Mouse (Mus musculus) mouse embryonic stem cell (cell line): ENCODE measurements at regions not wholly inside any gene's neighbourhood (a gene's known extent, or its start where the extent isn't known, plus 50 kb on each side); places are given as distances from the start of the nearest gene placed in this dataset.

Experiments used
- in situ Hi-C, 2 experiments: fragments of 300-500 bp; cut with MboI; formaldehyde crosslinking; loops; 1 replicate in 1 of 2; 3 replicates in 1 of 2; pipeline ENCODE4 v1.14.3; 2019 to 2020; ENCODE audit warnings: low sequenced_read_pairs in 2 of 2, low pct_unique_long_range_greater_than_20kb in 1 of 2, mixed read lengths in 1 of 2; ENCODE audit not compliant: unreplicated experiment in 1 of 2

DNA sequence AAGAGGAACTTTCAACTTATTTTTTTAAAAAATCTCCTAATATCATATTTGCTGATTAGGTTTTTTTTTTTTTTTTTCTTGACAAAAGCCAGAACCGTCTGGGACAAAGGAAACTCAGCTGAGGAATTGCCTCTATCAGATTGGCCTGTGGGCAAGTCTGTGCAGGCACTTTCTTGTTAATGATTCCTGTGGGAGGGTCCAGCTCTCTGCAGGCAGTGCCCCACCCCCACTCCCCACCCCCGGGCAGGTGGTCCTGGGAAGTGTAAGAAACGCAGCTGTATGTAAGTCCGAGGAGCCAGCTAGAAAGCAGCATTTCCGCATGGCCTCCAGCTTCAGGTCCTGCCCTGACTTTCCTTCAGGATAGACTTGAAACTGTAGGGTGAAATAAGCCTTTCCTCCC is 377.7 kb downstream of the Sox2 start:
- in situ Hi-C loops, result no loop called here

DNA sequence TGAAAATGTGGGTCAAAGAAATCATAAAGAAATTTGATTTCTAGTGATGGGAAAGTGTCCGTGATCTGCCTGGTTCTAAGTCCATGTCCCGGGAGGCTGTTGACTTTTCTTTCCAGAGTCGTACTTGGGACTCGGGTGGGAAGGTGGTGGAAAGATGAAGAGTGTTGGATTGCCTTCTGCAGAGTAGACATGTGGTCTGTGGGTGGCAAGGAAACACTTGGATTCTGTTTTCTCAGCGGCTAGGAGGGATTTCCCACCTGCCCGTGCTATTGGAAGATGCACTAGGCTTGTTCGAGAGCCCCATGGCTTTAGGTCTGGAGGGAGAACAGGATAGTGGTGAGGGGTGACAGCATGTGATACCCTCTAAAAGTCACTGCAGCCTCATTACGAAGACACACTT is 379.7 kb downstream of the Sox2 start:
- in situ Hi-C loops, result no loop called here

DNA sequence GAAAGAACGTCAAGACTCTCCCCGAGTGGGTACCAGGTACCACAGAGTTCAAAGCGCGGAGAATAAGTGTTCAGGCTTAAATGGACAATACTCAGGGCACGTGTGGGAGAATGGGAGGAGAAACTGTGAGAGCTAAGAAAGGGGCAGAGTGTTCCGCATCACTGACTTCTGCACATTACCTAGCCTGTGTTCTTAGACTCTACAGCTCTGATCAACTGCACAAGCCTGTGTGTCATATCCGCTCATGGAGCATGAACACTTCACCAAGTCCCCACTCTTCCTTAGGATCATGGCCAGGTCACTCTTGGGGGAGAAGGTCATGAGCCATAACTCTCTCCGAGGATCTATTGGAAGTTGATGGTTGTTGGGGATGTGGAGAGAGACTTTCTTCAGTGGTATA is 383.4 kb downstream of the Sox2 start:
- in situ Hi-C loops, result no loop called here

DNA sequence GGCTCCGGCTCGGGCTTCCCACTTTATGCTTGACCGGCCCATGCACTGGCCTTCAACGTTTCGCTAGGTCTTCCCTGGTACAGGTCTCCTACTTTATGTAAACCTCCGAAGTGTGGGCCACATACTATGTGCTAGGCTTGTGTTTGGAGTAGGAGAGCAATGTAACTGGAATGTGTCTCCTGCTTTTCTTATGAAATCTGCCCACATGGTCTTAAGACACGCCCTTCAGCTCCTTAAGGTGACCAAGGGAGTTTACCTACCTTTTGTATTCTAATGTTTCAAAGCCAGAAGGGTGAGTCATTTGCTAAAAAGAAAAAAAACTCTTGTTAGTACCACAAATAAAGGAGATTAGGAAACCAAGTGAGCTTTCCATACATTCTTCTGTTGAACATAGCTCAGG is 385.0 kb downstream of the Sox2 start:
- in situ Hi-C loops, result no loop called here

DNA sequence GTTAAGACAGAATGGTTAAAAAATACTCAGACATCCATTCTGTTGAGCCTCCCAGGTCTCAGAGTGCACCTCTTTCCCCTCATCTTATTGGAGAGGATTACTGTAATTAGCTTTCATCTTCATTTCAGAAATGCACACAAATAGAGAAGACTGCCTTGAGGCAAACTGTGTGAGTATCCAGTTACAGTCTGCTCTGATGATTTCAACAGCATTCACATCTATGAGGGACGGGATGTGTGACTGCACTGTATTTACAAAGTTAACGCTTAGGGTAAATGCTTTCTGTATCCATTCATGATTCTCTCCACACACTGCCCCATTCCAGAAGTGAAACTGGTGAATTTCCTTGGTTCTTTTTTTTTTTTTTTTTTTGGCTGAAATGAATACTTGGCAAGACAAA is 393.5 kb downstream of the Sox2 start:
- in situ Hi-C loops, result no loop called here

DNA sequence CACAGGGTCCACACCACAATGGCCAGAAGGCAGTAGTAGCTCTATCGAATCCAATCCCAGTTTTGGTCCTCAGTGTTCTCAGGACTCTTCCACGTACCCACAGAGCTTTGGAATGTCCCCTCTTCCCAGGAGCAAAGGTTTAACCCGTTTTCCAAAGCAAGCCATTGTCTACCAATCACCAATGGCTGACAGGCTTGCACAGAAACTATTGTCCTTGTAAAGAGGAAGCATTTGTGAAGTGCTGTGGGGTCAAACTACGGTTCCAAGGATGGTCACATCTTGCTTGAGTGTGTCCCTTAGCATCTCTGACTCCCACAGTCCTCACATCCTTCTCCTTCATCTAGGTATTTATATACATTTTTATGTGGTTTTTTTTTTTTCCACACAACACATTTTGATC is 409.2 kb downstream of the Sox2 start:
- in situ Hi-C loops, result no loop called here

DNA sequence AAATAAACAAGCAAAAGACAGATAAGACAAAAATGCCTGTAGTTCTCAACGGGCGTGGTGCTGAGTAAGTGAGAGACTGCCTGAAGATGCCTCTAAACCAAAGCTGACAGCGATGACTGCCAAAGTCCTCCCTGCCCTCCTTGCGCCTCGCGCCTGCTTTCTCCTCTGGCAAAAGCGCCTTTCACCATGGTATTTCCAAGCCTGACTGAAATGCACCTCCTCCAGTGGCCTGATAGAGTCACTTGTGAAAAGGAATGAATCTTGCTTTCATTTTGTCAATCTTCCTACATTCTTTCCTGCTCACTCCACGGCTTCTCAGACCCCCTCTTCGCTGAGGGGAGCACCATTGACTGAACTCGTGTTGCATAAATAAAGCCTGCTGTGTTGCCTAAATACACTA is 409.8 kb downstream of the Sox2 start:
- in situ Hi-C loops, result no loop called here

DNA sequence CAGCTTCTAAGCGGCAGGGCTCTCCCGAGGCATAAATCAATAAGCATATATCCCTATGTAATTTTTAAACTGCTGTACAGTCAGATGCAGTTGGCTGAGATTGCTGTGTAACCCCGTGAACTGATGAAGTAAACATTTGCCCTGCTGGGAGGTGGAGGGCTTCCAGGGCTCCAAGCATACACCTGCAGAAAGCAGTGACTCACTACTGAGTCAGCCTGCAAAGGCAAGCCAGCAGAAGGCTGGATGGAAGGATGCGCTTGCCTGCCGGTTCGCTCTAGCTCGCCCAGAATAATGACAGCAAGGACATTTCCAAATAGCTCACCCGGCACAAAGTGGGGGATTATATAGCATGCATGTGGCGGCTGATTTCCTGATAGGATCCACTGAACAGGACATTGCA is 416.6 kb downstream of the Sox2 start:
- in situ Hi-C loops, result no loop called here

DNA sequence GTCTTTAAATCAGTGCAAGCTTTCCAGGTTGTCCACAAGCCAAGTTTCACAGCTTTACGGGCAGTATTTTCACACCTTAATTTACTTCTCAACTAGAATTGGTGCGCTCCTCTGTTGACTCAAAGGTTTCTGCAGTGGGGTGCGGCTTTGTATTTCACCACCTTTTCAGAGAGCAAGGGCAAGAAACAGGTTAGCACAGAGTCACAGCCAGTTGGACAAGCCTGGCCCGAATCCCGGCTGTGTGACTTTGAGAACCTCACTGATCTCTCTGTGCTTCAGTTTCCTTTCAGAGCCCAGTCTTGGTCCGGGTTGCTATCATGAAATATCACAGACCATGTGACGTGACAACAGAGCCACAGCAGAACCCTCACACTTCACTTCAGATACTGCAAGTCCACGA is 418.4 kb downstream of the Sox2 start:
- in situ Hi-C loops, result no loop called here

DNA sequence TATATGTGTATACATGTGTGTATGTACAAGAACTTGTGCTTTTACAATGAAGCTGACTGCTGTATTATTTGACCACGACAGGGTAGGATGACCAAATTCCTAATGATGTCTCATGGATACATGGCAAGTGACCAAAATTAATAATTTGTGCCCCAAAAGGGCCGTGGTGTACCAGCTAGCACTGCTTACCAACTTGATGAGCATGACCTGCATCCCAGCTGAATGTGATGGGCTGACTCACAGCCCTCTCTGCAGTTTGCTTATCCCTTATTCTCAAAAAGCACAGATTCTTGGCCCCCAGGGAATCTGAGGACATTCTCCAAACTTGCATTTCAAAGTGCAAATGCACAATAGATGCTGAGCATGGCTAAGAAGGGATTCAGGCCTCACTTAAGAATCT is 420.8 kb downstream of the Sox2 start:
- in situ Hi-C loops, result no loop called here

DNA sequence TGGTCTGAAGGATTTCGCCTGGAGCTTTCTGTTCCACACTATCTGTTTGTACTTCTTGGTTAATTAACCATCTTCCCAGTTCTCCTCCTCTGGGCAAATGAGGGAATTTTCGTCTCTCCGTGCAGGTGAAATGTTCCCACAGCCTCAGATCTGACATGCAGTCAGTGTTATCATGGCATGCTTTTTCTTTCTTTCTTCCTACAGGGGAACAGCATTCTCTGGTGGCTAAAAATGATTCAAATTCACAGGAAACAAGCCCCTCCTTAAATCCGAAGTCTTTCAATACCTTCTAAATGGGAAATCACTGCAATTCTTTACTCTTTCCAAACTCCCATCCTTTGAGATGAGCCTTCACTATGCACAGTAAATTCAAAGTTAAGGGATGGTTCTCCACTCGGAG is 429.7 kb downstream of the Sox2 start:
- in situ Hi-C loops, result loop anchor here in 1 of 2 experiments (25.0 kb wide), 1 partner anchor 293 kb away; no protein-coding TSS in a partner anchor

DNA sequence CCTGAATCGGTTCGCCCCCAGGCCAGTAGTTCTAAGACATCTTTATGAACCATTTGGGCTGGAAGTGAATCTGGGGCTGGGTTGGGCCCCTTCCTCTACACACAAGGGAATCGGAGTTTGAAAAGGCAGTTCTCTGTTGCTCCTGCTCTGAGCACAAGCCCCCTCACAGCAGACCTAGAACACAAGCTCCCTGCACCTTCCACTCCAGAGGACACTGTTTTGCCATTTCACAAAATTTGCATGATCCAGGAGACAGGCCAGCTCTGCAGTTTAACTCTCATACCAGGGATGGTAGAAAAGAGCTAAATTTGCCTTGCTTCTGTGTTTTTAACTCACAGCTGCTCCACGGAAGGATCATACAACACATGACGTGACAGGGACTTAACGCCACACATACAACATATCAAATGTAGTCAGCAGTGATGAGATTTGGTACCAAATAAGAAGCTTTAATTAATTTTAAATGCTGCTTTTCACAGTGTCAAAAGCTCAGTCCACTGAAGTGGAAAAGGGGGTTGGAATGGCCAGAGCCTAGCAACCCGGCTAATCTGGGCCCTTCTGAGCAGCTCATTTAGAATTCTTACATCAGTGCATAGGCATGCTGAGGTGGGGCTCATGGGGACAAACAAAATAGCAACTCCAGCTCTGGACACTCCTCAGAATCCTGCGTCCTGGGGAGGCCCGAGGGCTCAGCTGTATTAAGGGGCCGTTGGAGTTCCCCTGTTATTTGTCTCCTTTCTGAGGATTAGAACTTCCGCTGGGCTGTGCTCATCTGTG is 434.1 kb downstream of the Sox2 start:
- in situ Hi-C loops, result loop anchor here in 1 of 2 experiments (25.0 kb wide), 1 partner anchor 297 kb away; no protein-coding TSS in a partner anchor

DNA sequence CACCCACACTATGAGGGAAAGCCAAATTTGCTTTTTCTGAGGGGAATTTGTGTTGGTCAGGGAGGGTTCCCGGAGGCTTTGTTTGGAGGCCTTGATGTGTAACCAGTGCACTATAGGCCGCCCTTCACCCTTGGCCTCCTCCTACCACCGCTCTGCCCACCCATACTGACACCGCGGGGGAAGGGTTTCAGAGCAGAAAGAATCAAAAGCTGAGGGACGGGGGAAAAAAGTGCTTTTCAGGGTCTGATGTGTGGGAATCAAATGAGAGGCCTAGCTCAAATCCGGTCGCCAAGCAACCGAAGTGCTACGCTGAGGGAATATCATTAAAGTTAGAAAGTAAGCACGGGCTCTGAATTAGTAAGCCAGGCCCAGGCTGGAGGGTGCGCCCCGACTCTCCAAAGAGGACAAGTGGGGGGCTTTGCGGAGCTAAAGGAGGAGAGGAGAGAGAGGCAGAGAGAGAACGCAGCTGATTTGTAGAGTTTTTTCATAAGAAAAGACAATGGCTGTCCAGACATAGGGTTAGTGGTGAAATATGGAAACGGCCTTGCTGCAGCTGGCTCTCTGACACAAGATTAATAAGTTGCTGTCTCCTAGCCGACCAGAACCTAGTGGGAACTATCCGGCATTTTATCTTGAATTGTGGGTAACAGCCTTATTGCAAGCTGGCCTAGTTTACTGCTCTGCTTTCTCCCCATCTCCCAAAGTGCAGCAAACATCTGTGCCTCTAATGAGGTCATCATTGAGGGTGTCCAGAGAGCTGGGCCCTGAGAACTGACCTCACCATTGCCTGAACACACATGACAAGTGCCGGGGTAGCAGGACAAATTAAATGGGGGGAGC is 438.3 kb downstream of the Sox2 start:
- in situ Hi-C loops, result loop anchor here in 1 of 2 experiments (25.0 kb wide), 1 partner anchor 301 kb away; no protein-coding TSS in a partner anchor

DNA sequence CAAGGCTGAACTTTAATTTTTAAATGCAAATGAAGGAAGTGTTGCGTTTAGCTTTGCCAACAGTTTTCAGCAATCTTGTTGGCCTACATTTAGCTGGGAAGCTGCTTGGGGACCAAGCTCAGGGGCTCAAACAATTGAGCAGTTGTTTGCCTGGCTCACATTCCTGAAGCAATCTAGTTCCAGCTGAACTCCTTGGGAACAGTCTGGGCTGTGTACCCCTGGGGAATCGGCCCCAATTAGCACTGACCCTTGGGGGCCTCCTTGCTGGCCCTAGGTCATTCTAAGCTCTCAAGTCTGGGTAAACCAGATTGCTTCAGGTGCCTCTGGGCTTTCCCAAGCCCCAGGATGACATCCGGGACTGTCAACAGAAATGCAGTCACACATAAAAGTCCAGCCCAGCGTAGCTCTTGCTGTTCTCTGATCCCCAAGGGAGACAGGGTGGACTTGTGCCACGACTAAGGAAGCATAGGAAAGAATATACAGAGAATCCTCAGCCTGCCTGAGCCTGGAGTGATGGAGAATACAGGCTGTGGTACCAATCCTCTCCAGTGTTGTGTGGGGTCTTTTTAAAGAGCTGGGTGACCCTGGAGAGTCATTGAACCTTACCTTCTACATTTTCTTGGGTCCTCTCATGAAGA is 440.4 kb downstream of the Sox2 start:
- in situ Hi-C loops, result loop anchor here (10.0 to 25.0 kb wide), 2 partner anchors 303 to 316 kb away; no protein-coding TSS in a partner anchor

DNA sequence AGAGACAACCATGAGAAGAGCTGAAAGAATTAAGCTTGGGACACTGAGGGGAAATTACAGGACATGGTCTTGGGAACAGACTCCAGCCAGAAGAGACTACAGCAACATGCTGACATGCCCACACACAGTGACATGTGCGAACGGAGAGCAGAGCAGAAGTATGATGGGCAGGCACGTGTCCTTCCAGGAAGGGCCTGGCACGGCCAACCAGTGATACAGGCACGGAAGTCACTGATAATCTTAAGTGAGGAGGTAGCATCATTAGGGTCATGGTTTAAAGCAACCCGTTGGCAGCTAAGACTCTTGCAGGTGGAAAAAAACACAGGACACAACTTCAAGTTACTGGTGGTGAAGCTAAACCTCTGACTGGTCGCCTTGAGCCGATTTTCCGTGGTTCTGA is 442.8 kb downstream of the Sox2 start:
- in situ Hi-C loops, result loop anchor here (10.0 to 25.0 kb wide), 2 partner anchors 306 to 318 kb away; no protein-coding TSS in a partner anchor

DNA sequence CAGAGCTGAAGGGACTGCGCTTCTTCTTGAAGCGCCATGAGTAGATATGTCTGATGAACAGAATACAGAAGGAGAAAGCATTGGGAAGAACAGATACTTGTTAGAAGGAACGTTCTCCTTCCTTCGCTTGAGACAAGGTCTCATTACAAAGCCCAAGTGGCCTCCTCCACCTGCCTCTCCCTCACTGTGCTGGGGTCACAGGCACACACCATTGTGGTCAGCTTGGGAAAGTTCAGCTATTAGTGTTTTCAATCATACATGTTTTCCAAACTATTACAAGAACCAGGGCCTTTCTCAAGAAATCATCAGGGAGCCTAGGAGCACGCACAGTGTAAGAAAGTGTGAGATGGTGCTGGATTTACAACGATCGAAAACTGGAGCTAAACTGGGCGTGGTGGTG is 445.0 kb downstream of the Sox2 start:
- in situ Hi-C loops, result loop anchor here (10.0 to 25.0 kb wide), 2 partner anchors 308 to 320 kb away; no protein-coding TSS in a partner anchor

DNA sequence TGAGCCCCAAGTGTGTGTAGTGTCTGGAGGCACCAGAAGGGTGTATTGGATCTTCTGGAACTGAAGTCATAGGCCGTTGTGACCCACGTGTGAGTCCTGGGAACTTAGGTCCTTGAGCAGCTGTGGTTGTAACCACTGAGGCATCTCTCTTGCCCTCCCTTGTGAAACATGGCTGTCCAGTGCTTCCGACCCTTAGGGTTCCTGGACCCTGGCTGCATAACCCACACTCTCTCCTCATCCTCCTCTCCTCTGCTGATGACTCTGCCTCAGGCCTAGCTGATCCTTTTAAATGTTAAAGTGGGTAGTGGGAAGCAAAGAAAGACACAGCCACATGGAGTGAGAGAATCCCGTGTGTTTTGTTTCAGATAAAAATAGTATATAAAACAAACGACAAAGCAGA is 446.2 kb downstream of the Sox2 start:
- in situ Hi-C loops, result loop anchor here (10.0 to 25.0 kb wide), 2 partner anchors 309 to 322 kb away; no protein-coding TSS in a partner anchor

DNA sequence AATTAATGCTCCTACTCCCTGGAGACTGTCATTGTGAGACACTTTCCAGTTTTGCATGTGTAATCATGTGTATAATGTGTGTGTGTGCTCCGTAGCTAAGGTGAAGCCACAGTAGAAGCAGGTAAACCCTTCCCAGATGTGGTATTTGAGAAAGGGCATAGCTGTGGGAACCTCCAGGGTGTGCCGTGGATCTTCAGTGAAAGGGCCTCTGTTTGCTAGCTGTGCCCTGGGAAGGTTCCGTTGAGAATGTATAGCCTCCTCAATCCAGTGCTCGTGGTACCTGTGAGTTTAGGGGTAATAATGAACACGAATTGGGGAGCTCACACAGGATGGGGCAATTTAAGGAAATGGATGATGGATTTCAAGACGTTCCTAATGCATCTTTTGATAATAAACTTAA is 447.6 kb downstream of the Sox2 start:
- in situ Hi-C loops, result loop anchor here (10.0 to 25.0 kb wide), 2 partner anchors 310 to 323 kb away; no protein-coding TSS in a partner anchor

DNA sequence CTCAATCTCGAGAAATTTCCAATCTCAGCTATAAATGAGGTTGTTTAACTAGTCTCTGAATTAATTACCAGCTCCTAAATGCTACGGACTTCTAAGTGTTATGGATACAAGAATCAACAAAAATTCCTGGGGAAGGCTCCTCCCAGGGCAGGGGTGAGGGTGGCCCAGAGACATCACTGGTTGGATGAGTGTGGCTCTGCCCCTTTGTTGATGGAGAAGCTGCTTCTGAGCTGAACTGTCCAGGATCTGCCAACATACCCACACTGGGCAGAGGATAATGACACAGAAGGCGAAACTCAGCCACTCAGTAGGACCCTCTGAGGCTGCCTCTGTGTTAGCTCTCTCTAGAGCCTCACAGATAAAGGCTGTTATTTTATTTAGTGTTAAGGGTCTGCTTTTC is 449.0 kb downstream of the Sox2 start:
- in situ Hi-C loops, result loop anchor here (10.0 to 25.0 kb wide), 2 partner anchors 312 to 324 kb away; no protein-coding TSS in a partner anchor
